Mouse (Mus musculus) midbrain, embryonic 10.5 days (tissue): ENCODE data around the gene Sgms2. TPM values are rescaled to one million over a fixed set of nuclear protein-coding genes. Genes with fewer than 3 reads are reported as not detected.

Experiments used
- DNase-seq: peaks from one replicate; pipeline ENCODE4 v3.0.0-alpha.2; 2017; ENCODE audit warnings: low spot score
- H3K27ac ChIP-seq: fragments of 300-500 bp; sonication (generic); replicated peaks from 2 replicates; pipeline ENCODE4 v1.5.1; 2016; ENCODE audit warnings: mild to moderate bottlenecking
- H3K27me3 ChIP-seq: fragments of 300-500 bp; sonication (generic); 2 replicates; pipeline ENCODE4 v1.6.1; 2016; ENCODE audit warnings: low read depth, mild to moderate bottlenecking; ENCODE audit not compliant: poor library complexity, severe bottlenecking
- H3K36me3 ChIP-seq: fragments of 300-500 bp; sonication (generic); 2 replicates; pipeline ENCODE4 v1.6.1; 2016; ENCODE audit warnings: mild to moderate bottlenecking, moderate library complexity
- H3K4me1 ChIP-seq: fragments of 300-500 bp; sonication (generic); 2 replicates; pipeline ENCODE4 v1.6.1; 2016
- H3K4me3 ChIP-seq: fragments of 300-500 bp; sonication (generic); 2 replicates; pipeline ENCODE4 v1.5.1; 2016; ENCODE audit warnings: mild to moderate bottlenecking, moderate library complexity
- H3K9me3 ChIP-seq: fragments of 300-500 bp; sonication (generic); replicated peaks from 2 replicates; pipeline ENCODE4 v1.6.1; 2016; ENCODE audit warnings: mild to moderate bottlenecking
- WGBS: fragments of 180-500 bp; shearing (Covaris S2); methylation state at CpG from one replicate; pipeline ENCODE4 v1.1.7; 2016; 5-methylcytosine and 5-hydroxymethylcytosine counted together
- polyA plus RNA-seq: library from polyadenylated mRNA; unstranded; fragments of >200 nt; fragmentation: Nextera tagmentation; extraction: Ambion mirVana; gene quantifications from 2 replicates; pipeline ENCODE4 v1.2.1, GENCODE M21; 2016

The Sgms2 gene
- polyA plus RNA-seq, 1 experiment from 2014 or later = 0.59 TPM

GRCm38 (mm10) chr3:131364632-131365446, 126.4 kb downstream of the Sgms2 start:
- no peak for DNase-seq
- no peak overlapping the region for H3K4me3 ChIP-seq
- no peak overlapping the region for H3K27ac ChIP-seq
- H3K9me3 ChIP-seq = no peaks in the 10 kb centered on the region
- 78% methylated on average over 23 of the region's 23 CpGs for WGBS
- no peaks in the 10 kb centered on the region for H3K36me3 ChIP-seq
- H3K4me1 ChIP-seq = peaks cover 8% of the 10 kb centered on the region
- no peaks in the 10 kb centered on the region for H3K27me3 ChIP-seq

- Histone ChIP-seq H3K4me3 (no peak overlapping the region), H3K36me3 (no peaks in the 10 kb centered on the region), H3K9me3 (no peaks in the 10 kb centered on the region), H3K4me1 (peaks cover 8% of the 10 kb centered on the region), H3K27ac (no peak overlapping the region), H3K27me3 (no peaks in the 10 kb centered on the region)
- DNase-seq = no peak
- WGBS = 85% methylated on average over 8 of the region's 8 CpGs
These were observed 127.0 kb downstream of the Sgms2 start for GRCm38 (mm10) chr3:131364194-131364593.

GRCm38 (mm10) chr3:131363602-131364001, 127.6 kb downstream of the Sgms2 start:
- 91% methylated on average over 14 of the region's 14 CpGs for WGBS
- Histone ChIP-seq H3K4me1 (peaks cover 8% of the 10 kb centered on the region), H3K27ac (no peak overlapping the region), H3K27me3 (no peaks in the 10 kb centered on the region), H3K4me3 (no peak overlapping the region), H3K36me3 (no peaks in the 10 kb centered on the region), H3K9me3 (no peaks in the 10 kb centered on the region)
- no peak for DNase-seq

- H3K4me1 ChIP-seq = peaks cover 8% of the 10 kb centered on the region
- no peak for DNase-seq
- no peaks in the 10 kb centered on the region for H3K36me3 ChIP-seq
- WGBS = 89% methylated on average over 4 of the region's 4 CpGs
- no peaks in the 10 kb centered on the region for H3K9me3 ChIP-seq
- no peak overlapping the region for H3K4me3 ChIP-seq
- H3K27me3 ChIP-seq = no peaks in the 10 kb centered on the region
- no peak overlapping the region for H3K27ac ChIP-seq
These were observed 129.3 kb downstream of the Sgms2 start for GRCm38 (mm10) chr3:131361960-131362359.

GRCm38 (mm10) chr3:131359011-131359410, 132.2 kb downstream of the Sgms2 start:
- Histone ChIP-seq H3K27me3 (no peaks in the 10 kb centered on the region), H3K9me3 (no peaks in the 10 kb centered on the region), H3K36me3 (no peaks in the 10 kb centered on the region), H3K4me3 (no peak overlapping the region), H3K4me1 (no peaks in the 10 kb centered on the region), H3K27ac (no peak overlapping the region)
- WGBS = 86% methylated on average over 5 of the region's 5 CpGs
- no peak for DNase-seq

GRCm38 (mm10) chr3:131358205-131358604, 133.0 kb downstream of the Sgms2 start:
- H3K4me3 ChIP-seq = no peak overlapping the region
- no peaks in the 10 kb centered on the region for H3K4me1 ChIP-seq
- H3K9me3 ChIP-seq = no peaks in the 10 kb centered on the region
- H3K27ac ChIP-seq = no peak overlapping the region
- 85% methylated on average over 5 of the region's 5 CpGs for WGBS
- DNase-seq = no peak
- H3K27me3 ChIP-seq = no peaks in the 10 kb centered on the region
- no peaks in the 10 kb centered on the region for H3K36me3 ChIP-seq

- no peaks in the 10 kb centered on the region for H3K27me3 ChIP-seq
- H3K36me3 ChIP-seq = no peaks in the 10 kb centered on the region
- no peaks in the 10 kb centered on the region for H3K9me3 ChIP-seq
- H3K4me3 ChIP-seq = no peak overlapping the region
- WGBS = 89% methylated on average over 3 of the region's 3 CpGs
- no peak for DNase-seq
- H3K27ac ChIP-seq = no peak overlapping the region
- H3K4me1 ChIP-seq = no peaks in the 10 kb centered on the region
These were observed 133.6 kb downstream of the Sgms2 start for GRCm38 (mm10) chr3:131357643-131358042.

- no peak for DNase-seq
- WGBS = 61% methylated on average over 5 of the region's 5 CpGs
These were observed 135.2 kb downstream of the Sgms2 start for GRCm38 (mm10) chr3:131356026-131356425.

GRCm38 (mm10) chr3:131350539-131350938, 140.7 kb downstream of the Sgms2 start:
- no peak for DNase-seq
- Histone ChIP-seq H3K9me3 (no peaks in the 10 kb centered on the region), H3K27ac (no peak overlapping the region), H3K36me3 (no peaks in the 10 kb centered on the region), H3K4me1 (no peaks in the 10 kb centered on the region), H3K4me3 (no peak overlapping the region), H3K27me3 (no peaks in the 10 kb centered on the region)
- 91% methylated on average over 7 of the region's 7 CpGs for WGBS

More at GRCm38 (mm10) chr3:131356026-131356425, 135.2 kb downstream of the Sgms2 start:
- Histone ChIP-seq H3K4me3 (no peak overlapping the region), H3K27ac (no peak overlapping the region), H3K27me3 (no peaks in the 10 kb centered on the region), H3K9me3 (no peaks in the 10 kb centered on the region), H3K36me3 (no peaks in the 10 kb centered on the region), H3K4me1 (no peaks in the 10 kb centered on the region)

- H3K27me3 ChIP-seq = no peaks in the 10 kb centered on the region
- H3K27ac ChIP-seq = no peak overlapping the region
- H3K4me3 ChIP-seq = no peak overlapping the region
- no peaks in the 10 kb centered on the region for H3K9me3 ChIP-seq
- no peaks in the 10 kb centered on the region for H3K36me3 ChIP-seq
- no peaks in the 10 kb centered on the region for H3K4me1 ChIP-seq
- 89% methylated on average over 6 of the region's 6 CpGs for WGBS
- DNase-seq = no peak
These were observed 142.2 kb downstream of the Sgms2 start for GRCm38 (mm10) chr3:131349013-131349412.

GRCm38 (mm10) chr3:131348579-131348950, 142.6 kb downstream of the Sgms2 start:
- Histone ChIP-seq H3K4me3 (no peak overlapping the region), H3K4me1 (no peaks in the 10 kb centered on the region), H3K36me3 (no peaks in the 10 kb centered on the region), H3K27me3 (no peaks in the 10 kb centered on the region), H3K9me3 (no peaks in the 10 kb centered on the region), H3K27ac (no peak overlapping the region)
- WGBS = 85% methylated on average over 3 of the region's 3 CpGs
- no peak for DNase-seq

- 62% methylated on average over 6 of the region's 6 CpGs for WGBS
- Histone ChIP-seq H3K9me3 (no peaks in the 10 kb centered on the region), H3K4me3 (no peak overlapping the region), H3K4me1 (no peaks in the 10 kb centered on the region), H3K27me3 (no peaks in the 10 kb centered on the region), H3K36me3 (no peaks in the 10 kb centered on the region), H3K27ac (no peak overlapping the region)
- peak; percentile 30 for DNase-seq
These were observed 143.2 kb downstream of the Sgms2 start for GRCm38 (mm10) chr3:131347831-131348578.

GRCm38 (mm10) chr3:131345903-131346302, 145.3 kb downstream of the Sgms2 start:
- Histone ChIP-seq H3K4me3 (no peak overlapping the region), H3K4me1 (no peaks in the 10 kb centered on the region), H3K27ac (no peak overlapping the region), H3K36me3 (no peaks in the 10 kb centered on the region), H3K9me3 (no peaks in the 10 kb centered on the region), H3K27me3 (no peaks in the 10 kb centered on the region)
- 93% methylated on average over 6 of the region's 6 CpGs for WGBS
- DNase-seq = no peak
